Comparison of ENCODE assay signal across 14 mouse cellular contexts in the genomic region with DNA sequence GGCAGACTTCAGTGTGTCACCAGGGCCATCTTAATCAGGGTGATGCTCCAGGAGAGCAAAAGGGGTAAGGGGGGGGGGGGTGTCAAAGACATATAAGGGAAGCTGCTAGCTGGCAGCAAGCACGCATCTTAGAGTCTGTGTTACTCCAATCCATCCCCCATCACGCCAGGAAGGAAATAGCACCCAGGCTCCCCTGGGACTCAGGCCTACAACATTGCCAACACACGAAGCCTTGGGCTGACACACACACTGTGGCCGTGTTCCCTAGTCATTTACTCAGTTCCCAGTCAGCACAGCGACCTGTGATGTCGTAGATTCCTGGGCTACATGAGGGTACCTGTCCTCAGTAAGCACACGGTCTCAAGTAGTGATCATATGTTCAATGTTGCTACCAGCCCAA.
"Had no signal": no experiment of that assay in that cellular context is flagged by ENCODE, and none has a peak within 500 bp of the region (broad histone marks: within the 10 kb centered on the region; RNA-seq: fewer than 3 reads in every experiment).

No protein-coding gene starts in this region.

- H3K9ac ChIP-seq: limb, embryonic 12.5 days; liver, embryonic 14.5 days; lung, embryonic 14.5 days; neural tube, embryonic 15.5 days had no signal

- H3K27me3 ChIP-seq: limb, embryonic 12.5 days; midbrain, embryonic 13.5 days; neural tube, embryonic 15.5 days had no signal

- ATAC-seq: midbrain, embryonic 13.5 days had no signal

- H3K27ac ChIP-seq: kidney, postnatal 0 days; limb, embryonic 12.5 days; liver, embryonic 14.5 days; midbrain, embryonic 13.5 days; neural tube, embryonic 15.5 days had no signal

- H3K4me2 ChIP-seq: lung, embryonic 14.5 days; midbrain, embryonic 13.5 days had no signal

- H3K9me3 ChIP-seq: limb, embryonic 12.5 days; midbrain, embryonic 13.5 days; neural tube, embryonic 15.5 days had no signal

- H3K36me3 ChIP-seq: limb, embryonic 12.5 days; midbrain, embryonic 13.5 days; neural tube, embryonic 15.5 days had no signal

- H3K4me3 ChIP-seq: limb, embryonic 12.5 days; midbrain, embryonic 13.5 days; myocyte; neural tube, embryonic 15.5 days had no signal

- DNase-seq: kidney, adult 11 months; kidney, adult 9 months; layer of hippocampus, adult 9-11 months; layer of hippocampus, postnatal 36 days; lung, embryonic 14.5 days; lung, postnatal 14 days; spleen, adult 18-20 months; thymus, postnatal 36 days had no signal
